Mouse (Mus musculus) layer of hippocampus, postnatal 25 days (tissue): ENCODE results near the gene Ecel1. TPM values are rescaled to one million over a fixed set of nuclear protein-coding genes. Genes with fewer than 3 reads are reported as not detected.

ENCODE experiments used
- DNase-seq, 2 experiments: peaks; one replicate each; pipeline ENCODE4 v3.0.0; 2022; ENCODE audit warnings: mixed read lengths in 2 of 2, low spot score in 1 of 2; ENCODE audit errors: extremely low spot score in 1 of 2
- total RNA-seq, 2 experiments: library from RNA; stranded (reverse); gene quantifications; 2 replicates each; pipeline ENCODE4 v1.2.3; 2021

The Ecel1 gene
- total RNA-seq, 2 experiments from 2014 or later, result 1.4 to 3.6 TPM

DNA sequence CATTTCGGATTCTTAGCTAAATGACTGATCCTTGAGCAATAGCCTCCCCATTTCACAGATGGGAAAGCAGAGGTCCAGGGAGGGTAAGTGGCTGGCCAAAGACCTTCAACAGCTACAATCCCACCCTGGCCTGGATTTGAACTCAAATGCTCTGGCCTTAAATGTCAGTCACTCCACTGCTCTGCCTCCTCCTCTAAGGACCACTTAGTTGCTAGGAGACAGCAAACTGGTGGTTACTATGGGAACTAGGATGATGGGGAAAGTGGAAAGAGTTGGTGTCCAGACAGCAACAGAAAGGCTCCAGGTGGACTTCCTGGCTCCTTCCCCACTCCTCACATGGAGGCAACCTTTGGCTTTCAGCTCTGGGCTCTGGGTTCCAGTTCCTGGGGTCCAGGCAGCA lies 15.0 kb upstream of the Ecel1 start:
- no peak for DNase-seq

- no peak for DNase-seq
These were observed 14.1 kb upstream of the Ecel1 start for GRCm38 (mm10) chr1:87170458-87170857.

- DNase-seq, result no peak
These were observed 8.5 kb upstream of the Ecel1 start for GRCm38 (mm10) chr1:87164796-87165184.

DNA sequence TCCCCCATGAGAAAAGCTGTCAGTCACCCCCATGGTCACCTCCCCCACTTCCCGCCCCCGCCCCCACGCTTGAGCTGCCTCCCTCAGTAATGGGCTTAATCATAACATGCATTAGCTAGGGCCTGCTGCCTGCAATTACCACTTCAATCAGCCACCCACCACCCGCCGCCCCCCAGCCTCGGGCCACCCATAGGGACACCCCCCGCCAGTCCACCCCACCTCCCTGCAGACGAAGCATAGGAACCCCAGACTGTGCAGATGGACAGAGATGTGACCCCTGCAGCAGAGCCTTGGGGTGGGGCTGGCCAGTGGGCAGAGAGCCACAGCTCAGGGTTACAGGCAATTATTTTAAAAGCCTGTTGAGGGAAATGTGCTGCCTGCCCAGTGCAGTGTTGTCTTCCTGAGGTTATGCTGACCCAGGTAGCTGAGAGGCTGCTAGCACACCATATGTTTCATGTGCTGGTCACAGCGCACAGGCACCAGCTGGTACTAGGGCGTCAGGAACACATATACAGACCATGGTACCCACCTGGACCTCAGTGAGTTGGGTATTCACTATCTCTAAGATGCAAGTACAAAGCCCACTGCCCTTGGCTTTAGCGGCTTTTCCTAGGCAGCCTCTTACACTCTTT lies 8.0 kb upstream of the Ecel1 start:
- no peak for DNase-seq

GRCm38 (mm10) chr1:87159396-87159795 lies 3.1 kb upstream of the Ecel1 start:
- DNase-seq, result no peak

- no peak for DNase-seq
These were observed 656 bp downstream of the Ecel1 start for GRCm38 (mm10) chr1:87155531-87156198.

- no peak for DNase-seq
These were observed 1.7 kb downstream of the Ecel1 start for GRCm38 (mm10) chr1:87154501-87155120.

- no peak for DNase-seq
These were observed 2.4 kb downstream of the Ecel1 start for GRCm38 (mm10) chr1:87153776-87154500.

DNA sequence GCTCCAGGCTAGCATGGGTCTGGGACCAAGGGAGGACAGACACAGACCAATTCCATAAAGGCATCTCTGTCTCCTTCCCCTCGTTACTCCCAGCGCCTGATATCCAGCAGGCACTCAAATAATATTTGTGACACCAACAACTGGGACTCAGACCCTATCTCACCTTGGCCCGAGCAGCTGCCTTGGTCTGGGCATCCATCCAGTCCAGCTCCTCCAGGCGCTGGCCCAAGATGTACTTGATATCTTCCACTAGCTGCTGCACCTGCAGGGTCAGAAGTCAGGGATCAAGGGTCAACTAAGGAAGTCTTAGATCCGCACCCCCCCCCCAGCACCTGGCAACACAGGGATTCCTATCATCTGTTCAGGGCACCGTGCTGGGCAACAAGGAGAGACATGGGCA lies 5.0 kb downstream of the Ecel1 start:
- no peak for DNase-seq

GRCm38 (mm10) chr1:87149422-87149821 lies 6.9 kb downstream of the Ecel1 start:
- DNase-seq, result no peak

- DNase-seq, result no peak
These were observed 13.2 kb downstream of the Ecel1 start for GRCm38 (mm10) chr1:87143141-87143540.

DNA sequence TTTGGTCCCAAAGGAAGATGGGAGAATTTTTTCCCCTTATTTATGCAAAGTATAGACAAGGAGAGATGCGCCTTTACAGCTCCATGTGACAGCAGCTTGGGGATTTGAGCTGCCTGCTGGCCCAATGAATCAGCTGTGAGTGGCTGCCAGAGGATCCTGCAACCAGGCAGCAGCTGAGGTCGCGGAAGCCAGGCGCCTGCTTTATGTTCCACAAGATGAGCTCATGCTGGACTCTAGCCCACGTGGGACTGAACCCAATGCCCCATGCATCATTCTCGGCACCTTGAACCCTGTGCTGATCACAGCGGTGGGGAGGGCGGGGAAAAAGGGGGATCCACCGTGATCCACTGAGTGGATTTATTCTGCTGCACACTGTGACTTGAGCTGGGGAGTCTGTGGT lies 13.9 kb downstream of the Ecel1 start:
- DNase-seq, result no peak

GRCm38 (mm10) chr1:87141550-87141949 lies 14.8 kb downstream of the Ecel1 start:
- no peak for DNase-seq

- DNase-seq, result no peak
These were observed 24.5 kb downstream of the Ecel1 start for GRCm38 (mm10) chr1:87131803-87132202.

GRCm38 (mm10) chr1:87127206-87128030 lies 28.9 kb downstream of the Ecel1 start:
- DNase-seq, result peak; percentile 25 to 48

DNA sequence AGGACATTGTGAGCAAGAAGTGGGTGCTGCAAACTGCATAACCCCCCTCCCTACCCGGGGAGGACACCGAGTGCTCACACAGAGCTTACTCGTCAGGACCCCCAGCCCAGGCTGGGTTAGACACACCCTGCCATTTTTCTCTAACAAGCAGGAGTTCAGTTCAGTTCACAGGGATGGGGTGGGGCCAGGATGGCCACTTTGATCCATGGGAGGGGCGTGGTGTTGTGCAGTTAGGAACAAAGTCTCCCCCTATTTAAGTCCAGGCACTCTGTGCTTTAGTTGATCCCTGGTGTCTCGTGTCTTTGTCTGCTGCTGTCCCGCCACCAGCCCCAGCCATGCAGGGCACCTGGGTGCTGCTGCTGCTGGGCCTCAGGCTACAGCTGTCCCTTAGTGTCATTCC lies 31.6 kb downstream of the Ecel1 start, which contains the start of gene Akp3:
Gene Akp3, plus strand, starts transcription at position 301 of the 400 bp plus-strand sequence.
- DNase-seq, result no peak

- no peak for DNase-seq
These were observed 41.5 kb downstream of the Ecel1 start for GRCm38 (mm10) chr1:87114784-87115183.

DNA sequence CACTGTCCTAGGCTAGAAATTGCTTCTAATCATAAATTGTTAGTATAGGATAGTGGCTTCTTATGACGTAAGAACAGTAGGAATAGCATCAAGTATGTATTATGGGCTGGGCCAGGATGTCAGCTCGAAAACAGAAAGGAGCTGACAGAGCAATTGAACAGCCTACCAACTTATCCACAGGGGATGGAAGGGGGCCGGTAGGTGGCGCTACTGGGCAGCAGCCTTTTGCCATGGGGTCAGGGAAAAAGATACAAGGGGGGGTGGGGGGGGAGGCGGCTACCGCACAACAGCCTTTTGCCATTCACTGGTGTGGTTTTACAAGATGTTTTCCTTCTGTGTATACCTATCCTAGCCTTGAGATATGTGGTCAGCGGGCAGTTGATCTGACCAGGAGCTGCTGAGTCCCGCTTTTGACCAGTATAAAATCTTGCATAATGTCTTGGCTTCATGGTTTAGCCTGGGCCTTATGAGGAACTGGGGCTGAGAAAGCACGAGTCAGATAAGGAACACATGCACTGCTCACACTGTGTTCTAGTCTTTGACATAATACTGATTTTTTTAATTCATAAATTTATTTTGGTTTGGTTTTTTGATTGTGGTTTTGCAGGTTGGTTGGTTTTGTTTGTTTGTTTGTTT lies 44.5 kb downstream of the Ecel1 start:
- DNase-seq, result peak in 1 of 2 experiments; percentile 49

DNA sequence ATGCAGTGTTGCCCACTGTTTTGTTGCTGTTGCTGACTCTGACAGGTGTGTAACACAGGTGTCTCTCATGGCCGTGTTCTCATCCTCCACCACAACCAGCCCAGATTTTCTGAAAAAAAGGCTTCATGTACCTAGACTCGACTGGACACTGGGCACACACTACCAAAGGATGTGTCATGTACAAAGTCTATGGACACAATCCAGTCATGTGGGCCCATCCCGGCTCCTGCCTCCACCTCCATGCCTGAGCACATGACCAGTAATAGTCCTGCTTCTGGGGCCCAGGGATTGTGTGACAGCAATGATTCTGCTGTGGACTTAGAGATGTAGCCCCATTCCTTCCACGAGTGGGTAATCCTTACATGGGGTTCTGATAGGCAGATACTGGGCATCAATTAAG lies 47.8 kb downstream of the Ecel1 start:
- DNase-seq, result no peak

GRCm38 (mm10) chr1:87106536-87106935 lies 49.8 kb downstream of the Ecel1 start:
- no peak for DNase-seq
